Mouse (Mus musculus) intestine, embryonic 14.5 days (tissue): ENCODE results near the gene Dnajc13. TPM values are rescaled to one million over a fixed set of nuclear protein-coding genes. Genes with fewer than 3 reads are reported as not detected.
A peak's percentile ranks its signal among the peaks of the same experiment; 100 is the strongest.

ENCODE experiments used
- ATAC-seq: fragments of 200-750 bp; cut with Nextera tagmentation; replicated peaks from 2 replicates; pipeline ENCODE4 v1.8.0; 2017; ENCODE audit warnings: low read depth, moderate number of reproducible peaks, moderate TSS enrichment, moderate library complexity; ENCODE audit not compliant: low FRiP score, low TSS enrichment
- DNase-seq: peaks from one replicate; pipeline ENCODE4 v3.0.0-alpha.2; 2018; ENCODE audit warnings: low spot score
- H3K27ac ChIP-seq: fragments of 300-500 bp; sonication (generic); 2 replicates; pipeline ENCODE4 v1.5.1; 2014; ENCODE audit warnings: low read depth, mild to moderate bottlenecking, control low read depth
- H3K27me3 ChIP-seq: fragments of 300-500 bp; sonication (generic); replicated peaks from 2 replicates; pipeline ENCODE4 v1.6.1; 2014; ENCODE audit warnings: low read length, control low read depth; ENCODE audit not compliant: control insufficient read depth, insufficient read depth
- H3K36me3 ChIP-seq: fragments of 300-500 bp; sonication (generic); 2 replicates; pipeline ENCODE4 v1.6.1; 2014; ENCODE audit warnings: low read length, control low read depth; ENCODE audit not compliant: control insufficient read depth, insufficient read depth
- H3K4me1 ChIP-seq: fragments of 300-500 bp; sonication (generic); replicated peaks from 2 replicates; pipeline ENCODE4 v1.6.1; 2014; ENCODE audit warnings: low read length, control low read depth, mixed read lengths; ENCODE audit not compliant: control insufficient read depth, insufficient read depth
- H3K4me2 ChIP-seq: fragments of 300-500 bp; sonication (generic); 2 replicates; pipeline ENCODE4 v1.6.1; 2014; ENCODE audit warnings: low read length
- H3K4me3 ChIP-seq: fragments of 300-500 bp; sonication (generic); 2 replicates; pipeline ENCODE4 v1.5.1; 2014; ENCODE audit warnings: low read depth, low read length, control low read depth, mixed read lengths
- H3K9ac ChIP-seq: fragments of 300-500 bp; sonication (generic); 2 replicates; pipeline ENCODE4 v1.6.1; 2014; ENCODE audit warnings: mild to moderate bottlenecking, low read length
- H3K9me3 ChIP-seq: fragments of 300-500 bp; sonication (generic); 2 replicates; pipeline ENCODE4 v1.6.1; 2016; ENCODE audit warnings: low read length, control low read depth; ENCODE audit not compliant: control insufficient read depth
- WGBS: fragments of 180-500 bp; shearing (Covaris S2); extraction: QIAGEN DNeasy Blood & Tissue Kit; methylation state at CpG from one replicate; pipeline ENCODE4 v1.1.7; 2014; 5-methylcytosine and 5-hydroxymethylcytosine counted together
- polyA plus RNA-seq: library from polyadenylated mRNA; unstranded; fragments of >200 nt; fragmentation: Nextera tagmentation; extraction: Ambion mirVana; gene quantifications from 2 replicates; pipeline ENCODE4 v1.2.1, GENCODE M21; 2014

Gene Dnajc13
- polyA plus RNA-seq, 1 experiment from 2014 or later = 30.3 TPM

GRCm38 (mm10) chr9:104281737-104282136 lies 19.0 kb upstream of the Dnajc13 start:
- no peak overlapping the region for H3K9ac ChIP-seq
- DNase-seq (no peak), ATAC-seq (no peak)
- H3K27ac ChIP-seq = no peak overlapping the region
- H3K4me1 ChIP-seq = no peaks in the 10 kb centered on the region
- no peaks in the 10 kb centered on the region for H3K9me3 ChIP-seq
- WGBS = 81% methylated on average over 5 of the region's 5 CpGs
- no peak overlapping the region for H3K4me3 ChIP-seq
- H3K36me3 ChIP-seq = no peaks in the 10 kb centered on the region
- H3K27me3 ChIP-seq = no peaks in the 10 kb centered on the region
- H3K4me2 ChIP-seq = no peak overlapping the region

DNA sequence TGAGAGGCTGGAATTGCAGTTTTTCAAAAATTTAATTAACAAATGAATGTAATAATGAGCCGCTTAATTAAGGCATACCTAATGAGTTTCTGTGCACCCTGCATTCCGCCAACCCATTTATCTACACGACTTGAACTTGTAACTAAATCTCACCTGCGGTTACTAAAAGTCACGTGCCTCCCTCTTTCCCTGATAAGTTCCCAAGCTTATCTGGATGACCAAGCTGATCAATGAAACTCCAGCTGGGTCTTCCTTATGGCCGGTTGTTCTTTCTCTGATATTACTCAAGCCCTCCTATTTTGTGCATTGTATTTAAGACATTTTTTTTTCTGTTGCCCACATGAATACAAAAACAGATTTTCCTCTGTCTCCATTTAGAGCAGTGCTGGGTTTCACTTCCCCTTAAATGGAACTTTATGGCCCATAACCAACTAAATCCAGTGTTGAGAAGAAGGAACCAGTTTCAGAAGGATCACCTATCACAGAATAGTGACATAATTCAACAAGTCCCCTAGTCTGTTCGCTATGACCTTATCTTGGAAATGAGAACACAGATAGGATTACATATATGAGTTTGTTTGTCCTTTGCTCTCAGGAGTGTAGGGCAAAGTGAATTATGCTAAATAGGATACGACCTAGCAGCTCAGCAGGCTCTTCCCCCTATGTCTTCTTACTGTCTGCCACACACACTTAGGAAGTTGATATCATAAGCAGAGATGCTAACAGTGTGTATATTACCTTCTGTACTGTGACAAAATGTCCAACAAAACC lies 18.2 kb upstream of the Dnajc13 start:
- H3K4me3 ChIP-seq = no peak overlapping the region
- no peaks in the 10 kb centered on the region for H3K27me3 ChIP-seq
- no peak overlapping the region for H3K9ac ChIP-seq
- no peak overlapping the region for H3K27ac ChIP-seq
- no peaks in the 10 kb centered on the region for H3K9me3 ChIP-seq
- ATAC-seq = no peak
- DNase-seq = no peak
- no peaks in the 10 kb centered on the region for H3K36me3 ChIP-seq
- H3K4me2 ChIP-seq = no peak overlapping the region
- WGBS = 72% methylated on average over 8 of the region's 8 CpGs
- H3K4me1 ChIP-seq = no peaks in the 10 kb centered on the region

DNA sequence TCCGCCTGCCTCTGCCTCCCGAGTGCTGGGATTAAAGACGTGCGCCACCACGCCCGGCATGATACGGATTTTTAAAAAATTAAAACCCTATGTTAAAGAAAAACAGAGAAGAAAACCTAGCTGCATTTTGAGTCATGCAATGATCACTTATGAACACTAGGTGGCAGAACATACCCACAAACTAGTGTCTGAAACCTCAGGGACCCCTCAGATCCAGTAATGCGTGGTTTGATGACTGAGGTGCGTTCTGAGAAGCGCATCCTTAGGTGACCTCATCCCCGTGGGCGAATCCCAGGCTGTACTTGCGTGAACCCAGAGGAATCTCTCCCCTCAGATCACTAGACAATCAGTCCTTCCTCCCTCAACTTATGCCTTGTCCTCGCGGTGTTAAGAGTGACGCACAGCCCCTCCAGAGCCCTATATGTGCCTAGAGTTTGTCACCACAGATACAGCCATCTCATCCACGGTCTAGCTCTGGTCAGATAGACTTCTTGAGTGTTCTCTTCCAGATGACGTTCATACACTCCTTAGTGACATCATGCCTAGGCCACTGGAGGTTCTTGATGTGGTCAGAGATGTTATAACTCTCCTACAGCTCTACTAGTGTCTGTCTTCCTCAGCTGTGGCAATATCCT lies 14.9 kb upstream of the Dnajc13 start:
- Histone ChIP-seq H3K4me2 (no peak overlapping the region), H3K27ac (no peak overlapping the region), H3K9ac (no peak overlapping the region), H3K4me1 (no peaks in the 10 kb centered on the region), H3K27me3 (no peaks in the 10 kb centered on the region), H3K4me3 (no peak overlapping the region), H3K9me3 (no peaks in the 10 kb centered on the region), H3K36me3 (no peaks in the 10 kb centered on the region)
- WGBS = 22% methylated on average over 18 of the region's 18 CpGs
- ATAC-seq (no peak), DNase-seq (peak; percentile 69)

GRCm38 (mm10) chr9:104275084-104275785 lies 12.5 kb upstream of the Dnajc13 start:
- Histone ChIP-seq H3K4me2 (no peak overlapping the region), H3K9me3 (no peaks in the 10 kb centered on the region), H3K27ac (no peak overlapping the region), H3K4me3 (no peak overlapping the region), H3K4me1 (no peaks in the 10 kb centered on the region), H3K27me3 (no peaks in the 10 kb centered on the region), H3K9ac (no peak overlapping the region), H3K36me3 (no peaks in the 10 kb centered on the region)
- DNase-seq (no peak), ATAC-seq (no peak)
- 84% methylated on average over 17 of the region's 17 CpGs for WGBS

DNA sequence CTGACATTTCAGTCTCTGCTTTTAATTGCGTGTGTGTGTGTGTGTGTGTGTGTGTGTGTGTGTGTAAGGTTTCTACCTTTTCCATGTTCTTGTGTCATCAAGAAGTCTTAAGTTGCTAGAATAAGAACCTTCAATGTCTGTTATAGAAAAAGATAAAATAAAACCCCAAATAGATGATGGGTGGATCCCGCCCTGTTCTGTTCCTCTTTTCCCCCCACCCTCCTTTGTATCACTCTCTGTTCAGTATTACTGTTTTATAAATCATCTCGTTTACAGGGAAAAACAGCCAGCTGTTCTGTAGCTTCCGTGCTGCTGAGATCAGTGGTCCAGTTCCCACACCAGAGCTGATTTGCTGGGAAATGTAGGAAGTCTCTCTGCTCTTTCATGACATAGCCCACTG lies 9.3 kb upstream of the Dnajc13 start:
- Histone ChIP-seq H3K9ac (no peak overlapping the region), H3K4me1 (no peaks in the 10 kb centered on the region), H3K27me3 (no peaks in the 10 kb centered on the region), H3K4me2 (no peak overlapping the region), H3K36me3 (no peaks in the 10 kb centered on the region), H3K9me3 (no peaks in the 10 kb centered on the region), H3K27ac (no peak overlapping the region), H3K4me3 (no peak overlapping the region)
- ATAC-seq (no peak), DNase-seq (no peak)
- 65% methylated on average over 4 of the region's 4 CpGs for WGBS

DNA sequence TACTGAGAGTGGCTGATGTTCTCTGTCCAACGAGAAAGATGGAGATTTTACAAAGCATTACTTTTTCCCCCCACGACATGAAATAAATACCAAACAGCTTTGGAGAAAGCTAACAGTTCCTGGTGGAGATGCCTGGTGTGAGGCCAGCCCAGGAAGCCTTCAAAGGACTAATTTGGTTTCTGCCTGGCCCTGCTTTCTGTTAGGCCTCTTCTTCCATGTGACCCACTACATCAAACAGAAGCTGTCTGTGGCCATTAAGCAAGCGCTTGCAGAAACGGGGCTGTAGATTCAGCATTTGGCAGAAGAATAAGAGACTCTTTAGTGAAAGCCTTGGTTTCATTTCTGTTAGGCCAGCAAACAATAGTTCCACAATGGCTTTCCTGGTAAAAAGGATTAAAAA lies 8.9 kb upstream of the Dnajc13 start:
- Histone ChIP-seq H3K27me3 (no peaks in the 10 kb centered on the region), H3K27ac (no peak overlapping the region), H3K36me3 (no peaks in the 10 kb centered on the region), H3K4me3 (no peak overlapping the region), H3K9me3 (no peaks in the 10 kb centered on the region), H3K9ac (no peak overlapping the region), H3K4me1 (no peaks in the 10 kb centered on the region), H3K4me2 (no peak overlapping the region)
- DNase-seq (no peak), ATAC-seq (no peak)
- whole genome bisulfite sequencing = 64% methylated on average over 4 of the region's 4 CpGs

DNA sequence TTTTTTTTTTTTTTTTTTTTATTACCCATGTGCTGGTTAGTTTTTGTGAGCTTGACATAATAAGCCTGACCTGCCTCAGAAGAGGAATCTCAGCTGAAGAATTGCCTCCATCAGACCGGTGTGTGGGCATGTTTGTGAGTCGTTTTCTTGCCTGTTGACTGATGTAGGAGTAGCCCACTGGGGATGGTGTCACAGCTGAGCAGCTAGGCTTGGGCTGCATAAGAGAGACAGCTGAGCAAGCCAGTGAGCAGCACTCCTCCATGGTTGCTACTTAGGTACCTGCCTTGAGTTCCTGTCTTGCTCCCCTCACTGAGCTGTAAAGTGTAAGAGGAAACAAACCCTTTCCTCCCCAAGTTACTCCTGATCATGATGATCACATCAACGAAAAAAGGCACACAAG lies 7.2 kb upstream of the Dnajc13 start:
- ATAC-seq (no peak), DNase-seq (no peak)
- H3K9me3 ChIP-seq = no peaks in the 10 kb centered on the region
- no peak overlapping the region for H3K27ac ChIP-seq
- no peaks in the 10 kb centered on the region for H3K4me1 ChIP-seq
- 69% methylated on average over 3 of the region's 3 CpGs for WGBS
- no peaks in the 10 kb centered on the region for H3K27me3 ChIP-seq
- H3K9ac ChIP-seq = no peak overlapping the region
- no peak overlapping the region for H3K4me3 ChIP-seq
- H3K36me3 ChIP-seq = no peaks in the 10 kb centered on the region
- no peak overlapping the region; the same call in 1 of the 2 replicates for H3K4me2 ChIP-seq

DNA sequence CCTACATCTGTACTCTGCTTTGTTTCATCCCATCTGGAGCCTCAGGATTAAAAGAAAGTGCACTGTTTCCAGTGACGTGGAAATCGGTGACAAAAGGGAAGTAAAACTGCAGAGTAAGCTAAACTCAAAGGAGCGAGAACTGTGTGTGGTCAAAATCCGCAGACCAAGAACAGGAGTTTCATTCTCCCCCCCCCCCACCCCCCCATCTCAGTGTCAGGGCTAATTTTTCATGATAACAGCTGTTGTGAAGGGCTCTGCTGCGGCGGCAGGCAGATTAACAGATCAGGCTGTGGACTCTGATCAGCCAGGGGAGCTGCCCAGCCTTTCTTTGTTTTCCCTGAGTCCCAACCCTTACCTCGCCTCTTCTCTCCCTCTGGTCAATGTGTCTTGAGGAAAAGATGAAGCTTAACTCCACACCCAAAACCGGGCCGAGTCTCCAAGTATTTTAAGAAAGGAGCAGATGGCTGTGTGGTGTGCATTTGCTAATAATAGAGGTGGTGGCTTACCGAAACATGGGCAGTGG lies 6.7 kb upstream of the Dnajc13 start:
- peak overlapping the region; percentile 33; the same call in 1 of the 2 replicates for H3K27ac ChIP-seq
- DNase-seq = peak; percentile 68
- H3K9ac ChIP-seq = no peak overlapping the region

More for the DNA sequence above, 6.7 kb upstream of the Dnajc13 start:
- Histone ChIP-seq H3K36me3 (no peaks in the 10 kb centered on the region), H3K4me2 (peak overlapping the region; percentile 20), H3K27me3 (no peaks in the 10 kb centered on the region), H3K4me1 (no peaks in the 10 kb centered on the region), H3K4me3 (no peak overlapping the region), H3K9me3 (no peaks in the 10 kb centered on the region)
- 31% methylated on average over 10 of the region's 10 CpGs for WGBS
- peak; percentile 83; the same call in 1 of the 2 replicates for ATAC-seq
